8 mouse cellular contexts compared by ENCODE assay signal in genomic region chr11:83293182-83293581, GRCm38 (mm10). TPM values are rescaled to one million over a fixed set of nuclear protein-coding genes. Genes with fewer than 3 reads are reported as not detected.
DNase-seq lines count a peak whose midpoint lies in the region; ATAC-seq and TF ChIP-seq lines count a peak whose summit lies in the region.

No protein-coding gene starts in this region.

- H3K4me3 ChIP-seq in cerebellum, adult 2 months (replicated peaks; ENCODE audit: insufficient read depth, low read depth, low read length) = peak overlapping the region; percentile 36
- H3K4me3 ChIP-seq in megakaryocyte, embryonic 14.5 days (replicated peaks) = peak overlapping the region; percentile 98
- peak overlapping the region; percentile 65 for H3K4me3 ChIP-seq in limb, embryonic 15.5 days
- H3K4me3 ChIP-seq in stomach, embryonic 16.5 days (replicated peaks; ENCODE audit: low read length) = peak overlapping the region; percentile 63

- no peaks in the 10 kb centered on the region; the same call in 1 of the 2 replicates for H3K4me1 ChIP-seq in cerebellum, adult 2 months (ENCODE audit: control insufficient read depth, insufficient read depth, low read length)
- H3K4me1 ChIP-seq in megakaryocyte, embryonic 14.5 days = peaks cover 82% of the 10 kb centered on the region
- peaks cover 33% of the 10 kb centered on the region for H3K4me1 ChIP-seq in limb, embryonic 15.5 days
- peaks cover 25% of the 10 kb centered on the region for H3K4me1 ChIP-seq in stomach, embryonic 16.5 days (ENCODE audit: control insufficient read depth, insufficient read depth, low read length)

- DNase-seq in cerebellum, adult 2 months = no peak
- no peak for DNase-seq in cerebellum, adult 11 months
- DNase-seq in thymus, postnatal 36 days = no peak
- no peak for DNase-seq in cerebellum, adult 18-20 months

- no peak for ATAC-seq in megakaryocyte, adult 5-6 weeks (ENCODE audit: poor library complexity, severe bottlenecking)
- ATAC-seq in limb, embryonic 15.5 days (ENCODE audit: insufficient number of reproducible peaks, low FRiP score, low TSS enrichment, low read depth) = no peak
- ATAC-seq in stomach, embryonic 16.5 days (ENCODE audit: insufficient read depth, low FRiP score) = no peak

- H3K9ac ChIP-seq in limb, embryonic 15.5 days = no peak overlapping the region
- H3K9ac ChIP-seq in stomach, embryonic 16.5 days (ENCODE audit: low read length) = peak overlapping the region; percentile 46; the same call in 1 of the 2 replicates

- TF ChIP-seq CTCF in cerebellum, adult 2 months (IDR thresholded peaks at IDR 0.05; ENCODE audit: borderline replicate concordance, insufficient read depth, low read depth, low read length) = no peak

- H3K27ac ChIP-seq in cerebellum, adult 2 months (ENCODE audit: insufficient read depth, low read length) = no peak overlapping the region
- no peak overlapping the region for H3K27ac ChIP-seq in limb, embryonic 15.5 days
- no peak overlapping the region for H3K27ac ChIP-seq in stomach, embryonic 16.5 days (ENCODE audit: low read length)

- H3K4me2 ChIP-seq in limb, embryonic 15.5 days = peak overlapping the region; percentile 70
- H3K4me2 ChIP-seq in stomach, embryonic 16.5 days (ENCODE audit: low read depth, low read length) = peak overlapping the region; percentile 82

- no peaks in the 10 kb centered on the region for H3K9me3 ChIP-seq in megakaryocyte, embryonic 14.5 days
- no peaks in the 10 kb centered on the region for H3K9me3 ChIP-seq in limb, embryonic 15.5 days
- H3K9me3 ChIP-seq in stomach, embryonic 16.5 days (replicated peaks; ENCODE audit: control insufficient read depth, low read length) = no peaks in the 10 kb centered on the region

- 65% methylated on average over 1 of the region's 1 CpGs for WGBS in cerebellum, adult 2 months
- WGBS in limb, embryonic 15.5 days = 86% methylated on average over 1 of the region's 1 CpGs
- 84% methylated on average over 1 of the region's 1 CpGs for WGBS in stomach, embryonic 16.5 days

- TF ChIP-seq POLR2A in cerebellum, adult 2 months (IDR thresholded peaks at IDR 0.05; ENCODE audit: borderline replicate concordance, insufficient read depth, low read length) = no peak

- no peaks in the 10 kb centered on the region for H3K27me3 ChIP-seq in cerebellum, adult 2 months (ENCODE audit: control insufficient read depth, insufficient read depth, low read length)
- H3K27me3 ChIP-seq in megakaryocyte, embryonic 14.5 days (replicated peaks) = no peaks in the 10 kb centered on the region
- no peaks in the 10 kb centered on the region for H3K27me3 ChIP-seq in limb, embryonic 15.5 days
- no peaks in the 10 kb centered on the region for H3K27me3 ChIP-seq in stomach, embryonic 16.5 days (ENCODE audit: control insufficient read depth, insufficient read depth, low read length)

- H3K36me3 ChIP-seq in megakaryocyte, embryonic 14.5 days (replicated peaks; ENCODE audit: low read length) = peaks cover 38% of the 10 kb centered on the region
- H3K36me3 ChIP-seq in limb, embryonic 15.5 days = peaks cover 22% of the 10 kb centered on the region
- peaks cover 5% of the 10 kb centered on the region; the same call in 1 of the 2 replicates for H3K36me3 ChIP-seq in stomach, embryonic 16.5 days (ENCODE audit: control insufficient read depth, insufficient read depth, low read length)

RNA-seq across cellular contexts. Expression of gene Ap2b1, which starts 5.6 kb away (rescaled TPM):
- polyA plus RNA-seq in cerebellum, adult 2 months (2012; rRNA removed) = 116 and 117 TPM in 2 replicates
- 3.7 and 13.6 TPM in 2 replicates for polyA plus RNA-seq in megakaryocyte, embryonic 14.5 days (2012; ENCODE audit: insufficient read depth, low replicate concordance)
- total RNA-seq in megakaryocyte, adult 5-6 weeks (2015) = 53.7 and 58.1 TPM in 2 replicates
- 52.4 and 59.6 TPM in 2 replicates for total RNA-seq in megakaryocyte, adult 5-6 weeks (2017)
- polyA plus RNA-seq in limb, embryonic 15.5 days (2015; fragmentation: Nextera tagmentation; extraction: Ambion mirVana) = 47.8 and 48.9 TPM in 2 replicates
- polyA plus RNA-seq in stomach, embryonic 16.5 days (2015; fragmentation: Nextera tagmentation; extraction: Ambion mirVana) = 50.0 and 50.5 TPM in 2 replicates

RNA-seq across cellular contexts. Expression of gene Slfn14, which starts 6.7 kb away (rescaled TPM):
- polyA plus RNA-seq in cerebellum, adult 2 months (2012; rRNA removed) = 0.03 TPM in 1 of 2 replicates, not detected in the other
- polyA plus RNA-seq in megakaryocyte, embryonic 14.5 days (2012; ENCODE audit: insufficient read depth, low replicate concordance) = 1.4 TPM in 1 of 2 replicates, not detected in the other
- not detected in 2 replicates for total RNA-seq in megakaryocyte, adult 5-6 weeks (2015)
- total RNA-seq in megakaryocyte, adult 5-6 weeks (2017) = 0.16 TPM in 1 of 2 replicates, not detected in the other
- polyA plus RNA-seq in limb, embryonic 15.5 days (2015; fragmentation: Nextera tagmentation; extraction: Ambion mirVana) = 0.10 and 0.18 TPM in 2 replicates
- polyA plus RNA-seq in stomach, embryonic 16.5 days (2015; fragmentation: Nextera tagmentation; extraction: Ambion mirVana) = 1.4 and 1.7 TPM in 2 replicates

RNA-seq across cellular contexts. Expression of gene Pex12, which starts 9.2 kb away (rescaled TPM):
- 8.6 and 9.8 TPM in 2 replicates for polyA plus RNA-seq in cerebellum, adult 2 months (2012; rRNA removed)
- 2.2 and 9.8 TPM in 2 replicates for polyA plus RNA-seq in megakaryocyte, embryonic 14.5 days (2012; ENCODE audit: insufficient read depth, low replicate concordance)
- 6.2 and 7.1 TPM in 2 replicates for total RNA-seq in megakaryocyte, adult 5-6 weeks (2015)
- total RNA-seq in megakaryocyte, adult 5-6 weeks (2017) = 4.3 and 8.0 TPM in 2 replicates
- 13.2 and 14.1 TPM in 2 replicates for polyA plus RNA-seq in limb, embryonic 15.5 days (2015; fragmentation: Nextera tagmentation; extraction: Ambion mirVana)
- 13.6 and 15.0 TPM in 2 replicates for polyA plus RNA-seq in stomach, embryonic 16.5 days (2015; fragmentation: Nextera tagmentation; extraction: Ambion mirVana)

Comparison
In these comparisons a context has a peak if more than half of its experiments do, and no peak if none do; other contexts are left out.
1. H3K4me3 ChIP-seq: peak in every context shown above with its lines; median percentile 98 in megakaryocyte, embryonic 14.5 days; 65 in limb, embryonic 15.5 days; 63 in stomach, embryonic 16.5 days; 36 in cerebellum, adult 2 months.